Mouse (Mus musculus): ENCODE results near the gene Olfr1178.

The Olfr1178 gene

DNA sequence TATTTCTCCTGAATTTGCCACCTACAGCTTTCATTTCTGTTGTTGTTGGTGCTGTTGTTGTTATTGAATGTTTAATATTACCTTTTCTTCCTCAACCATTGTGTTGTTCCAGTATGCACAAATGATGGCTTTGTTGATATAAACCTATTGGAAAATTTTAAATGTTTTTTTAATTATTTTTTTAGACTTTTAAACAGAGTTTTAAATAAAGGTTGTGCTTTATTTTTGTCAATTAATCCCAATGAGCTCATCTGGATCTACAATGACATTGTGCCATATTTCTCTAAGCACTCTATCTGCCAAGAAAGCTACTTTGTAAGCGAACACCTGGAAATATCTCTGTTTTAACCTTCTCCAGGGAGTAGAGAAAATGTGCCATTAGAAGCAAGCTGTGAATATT lies at the start of gene Olfr1178:
Gene Olfr1178, plus strand, starts transcription at position 301 of the 400 bp plus-strand sequence.
- no peak for DNase-seq

DNA sequence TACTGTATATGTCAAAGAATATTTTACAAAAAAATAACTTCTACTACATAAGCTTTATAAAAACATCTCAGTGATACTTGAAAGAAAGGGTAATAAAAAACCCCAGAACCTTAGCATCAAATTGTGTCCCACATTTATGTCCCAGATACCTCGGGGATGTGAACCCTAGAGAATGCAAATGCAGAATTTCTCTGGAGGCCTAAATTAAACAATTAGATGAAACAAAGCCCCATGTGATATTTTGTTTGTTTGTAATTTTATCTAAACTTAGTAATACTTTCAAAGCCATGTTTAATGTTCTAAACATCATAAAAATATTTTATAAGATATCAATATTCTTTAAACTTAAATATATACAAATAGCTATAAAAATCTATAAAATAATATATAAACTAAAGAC lies 40.5 kb upstream of the Olfr1178 start, which contains the start of gene Olfr1177-ps:
Gene Olfr1177-ps, minus strand, starts transcription at position 101 of the 400 bp plus-strand sequence.
- DNase-seq = no peak

GRCm38 (mm10) chr2:88356304-88356703 lies 30.6 kb upstream of the Olfr1178 start:
- peak; percentile 65 for DNase-seq

- no peak for DNase-seq
These were observed 19.5 kb downstream of the Olfr1178 start, which contains the start of gene Olfr1179 for GRCm38 (mm10) chr2:88406353-88406752. Olfr1179 (minus strand) TSS chr2:88406453.

- DNase-seq = no peak
These were observed 32.2 kb downstream of the Olfr1178 start, which contains the start of gene Olfr1180 for GRCm38 (mm10) chr2:88419051-88419450. Olfr1180 (minus strand) TSS chr2:88419151.

DNA sequence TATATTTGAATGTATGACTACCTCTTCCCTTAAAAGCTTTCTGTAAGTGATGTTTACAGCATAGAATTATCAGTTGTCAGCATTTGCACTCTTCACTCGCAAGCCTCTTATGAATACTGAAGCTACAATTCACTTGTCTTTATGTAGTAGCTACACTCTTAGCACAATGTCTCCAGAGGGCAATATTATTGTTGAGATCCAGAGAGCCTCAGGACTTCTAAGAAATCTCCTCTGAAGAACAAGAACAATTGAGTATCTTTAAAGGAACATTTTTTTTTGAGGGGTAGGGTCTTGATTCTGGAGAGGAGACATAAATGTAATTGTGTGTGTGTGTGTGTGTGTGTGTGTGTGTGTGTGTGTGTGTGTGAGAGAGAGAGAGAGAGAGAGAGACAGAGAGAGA lies 39.2 kb downstream of the Olfr1178 start, which contains the start of gene Olfr1181:
Gene Olfr1181, minus strand, starts transcription at position 101 of the 400 bp plus-strand sequence.
- DNase-seq = no peak

DNA sequence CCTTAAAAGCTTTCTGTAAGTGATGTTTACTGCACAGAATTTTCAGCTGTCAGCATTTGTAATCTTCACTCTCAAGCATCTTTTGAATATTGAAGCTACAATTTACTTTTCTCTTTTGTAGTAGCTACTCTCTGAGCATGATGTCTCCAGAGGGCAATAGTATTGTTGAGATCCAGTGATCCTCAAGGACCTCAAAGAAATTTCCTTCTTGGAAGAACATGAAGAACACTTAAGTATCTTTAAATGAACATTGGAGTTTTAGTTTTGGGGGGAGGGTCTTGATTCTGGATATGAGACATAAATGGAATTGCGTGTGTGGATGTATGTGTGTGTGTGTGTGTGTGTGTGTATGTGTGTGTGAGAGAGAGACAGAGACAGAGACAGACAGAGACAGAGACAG lies 62.2 kb downstream of the Olfr1178 start, which contains the start of gene Gm13757:
Gene Gm13757, minus strand, starts transcription at position 101 of the 400 bp plus-strand sequence.
- DNase-seq = no peak

Data from embryo, embryonic 11 days (tissue).